ENCODE assay signal across 8 mouse cellular contexts in genomic region chr7:25705801-25706251, GRCm38 (mm10). TPM values are rescaled to one million over a fixed set of nuclear protein-coding genes. Genes with fewer than 3 reads are reported as not detected.
A peak's percentile ranks its signal among the peaks of the same experiment; 100 is the strongest.
DNase-seq lines count a peak whose midpoint lies in the region; ATAC-seq lines count a peak whose summit lies in the region.

No protein-coding gene starts in this region.

- peak overlapping the region; percentile 65 for H3K27ac ChIP-seq in liver, embryonic 12.5 days
- no peak overlapping the region for H3K27ac ChIP-seq in midbrain, embryonic 16.5 days (ENCODE audit: low read length)
- H3K27ac ChIP-seq in midbrain, embryonic 13.5 days: no peak overlapping the region
- H3K27ac ChIP-seq in hindbrain, embryonic 11.5 days (ENCODE audit: low read depth, low read length): no peak overlapping the region

- no peaks in the 10 kb centered on the region for H3K27me3 ChIP-seq in liver, embryonic 12.5 days (replicated peaks)
- no peaks in the 10 kb centered on the region for H3K27me3 ChIP-seq in midbrain, embryonic 16.5 days (ENCODE audit: control insufficient read depth, insufficient read depth, low read depth, low read length)
- peaks cover 15% of the 10 kb centered on the region for H3K27me3 ChIP-seq in midbrain, embryonic 13.5 days
- no peaks in the 10 kb centered on the region for H3K27me3 ChIP-seq in hindbrain, embryonic 11.5 days (ENCODE audit: control insufficient read depth, insufficient read depth, low read length)

- ATAC-seq in liver, embryonic 12.5 days: no peak
- ATAC-seq in midbrain, embryonic 16.5 days: no peak
- no peak for ATAC-seq in midbrain, embryonic 13.5 days
- no peak for ATAC-seq in hindbrain, embryonic 11.5 days (ENCODE audit: low FRiP score)

- DNase-seq in cerebellum, postnatal 10 days: peak; percentile 81 to 85
- DNase-seq in cerebellum, adult 11 months: no peak
- peak; percentile 42 to 50 for DNase-seq in urinary bladder, postnatal 36 days (ENCODE audit: low spot score in 2 of 2)
- DNase-seq in urinary bladder, postnatal 4 days (ENCODE audit: low spot score in 2 of 2): no peak
- no peak for DNase-seq in hindbrain, embryonic 11.5 days (ENCODE audit: low spot score)

- H3K9ac ChIP-seq in liver, embryonic 12.5 days: no peak overlapping the region
- no peak overlapping the region for H3K9ac ChIP-seq in midbrain, embryonic 16.5 days (ENCODE audit: low read depth, low read length)
- H3K9ac ChIP-seq in midbrain, embryonic 13.5 days (replicated peaks): no peak overlapping the region
- H3K9ac ChIP-seq in hindbrain, embryonic 11.5 days (ENCODE audit: low read depth, low read length): no peak overlapping the region

- WGBS in liver, embryonic 12.5 days (ENCODE audit: insufficient replicate concordance): 58% methylated on average over 6 of the region's 6 CpGs
- WGBS in midbrain, embryonic 16.5 days: 64% methylated on average over 6 of the region's 6 CpGs
- WGBS in midbrain, embryonic 13.5 days: 72% methylated on average over 6 of the region's 6 CpGs
- WGBS in hindbrain, embryonic 11.5 days: 61% methylated on average over 6 of the region's 6 CpGs

- H3K36me3 ChIP-seq in liver, embryonic 12.5 days: peaks cover 76% of the 10 kb centered on the region
- H3K36me3 ChIP-seq in midbrain, embryonic 16.5 days (ENCODE audit: control insufficient read depth, insufficient read depth, low read length): no peaks in the 10 kb centered on the region
- no peaks in the 10 kb centered on the region for H3K36me3 ChIP-seq in midbrain, embryonic 13.5 days
- H3K36me3 ChIP-seq in hindbrain, embryonic 11.5 days (ENCODE audit: control insufficient read depth, insufficient read depth, low read length): no peaks in the 10 kb centered on the region

- H3K4me2 ChIP-seq in liver, embryonic 12.5 days: no peak overlapping the region
- H3K4me2 ChIP-seq in midbrain, embryonic 16.5 days (ENCODE audit: low read length): no peak overlapping the region
- H3K4me2 ChIP-seq in midbrain, embryonic 13.5 days (replicated peaks): no peak overlapping the region
- H3K4me2 ChIP-seq in hindbrain, embryonic 11.5 days (replicated peaks; ENCODE audit: low read depth, low read length): no peak overlapping the region

- H3K4me3 ChIP-seq in liver, embryonic 12.5 days: no peak overlapping the region
- H3K4me3 ChIP-seq in midbrain, embryonic 16.5 days (ENCODE audit: low read depth, low read length): no peak overlapping the region
- H3K4me3 ChIP-seq in midbrain, embryonic 13.5 days (replicated peaks): no peak overlapping the region
- H3K4me3 ChIP-seq in hindbrain, embryonic 11.5 days (ENCODE audit: low read depth, low read length): no peak overlapping the region

- peaks cover 68% of the 10 kb centered on the region for H3K4me1 ChIP-seq in liver, embryonic 12.5 days
- peaks cover 14% of the 10 kb centered on the region for H3K4me1 ChIP-seq in midbrain, embryonic 16.5 days (ENCODE audit: control insufficient read depth, insufficient read depth, low read length)
- H3K4me1 ChIP-seq in midbrain, embryonic 13.5 days (replicated peaks): peaks cover 28% of the 10 kb centered on the region
- H3K4me1 ChIP-seq in hindbrain, embryonic 11.5 days (replicated peaks; ENCODE audit: control insufficient read depth, insufficient read depth, low read length): 0 out of 2 replicates have a peak, but pooled peaks cover 2% of the 10 kb centered on the region

- peaks cover 17% of the 10 kb centered on the region for H3K9me3 ChIP-seq in liver, embryonic 12.5 days (replicated peaks)
- H3K9me3 ChIP-seq in midbrain, embryonic 16.5 days (replicated peaks; ENCODE audit: control insufficient read depth, low read length, poor library complexity, severe bottlenecking): no peaks in the 10 kb centered on the region
- H3K9me3 ChIP-seq in midbrain, embryonic 13.5 days: no peaks in the 10 kb centered on the region
- no peaks in the 10 kb centered on the region for H3K9me3 ChIP-seq in hindbrain, embryonic 11.5 days (ENCODE audit: control insufficient read depth, low read length)

RNA-seq across cellular contexts. Expression of gene Ccdc97, which starts 13.1 kb away (rescaled TPM):
- polyA plus RNA-seq in liver, embryonic 12.5 days (2016; fragmentation: Nextera tagmentation; extraction: Ambion mirVana): 14.7 and 15.2 TPM in 2 replicates
- polyA plus RNA-seq in midbrain, embryonic 16.5 days (2015; fragmentation: Nextera tagmentation; extraction: Ambion mirVana): 32.1 and 36.8 TPM in 2 replicates
- polyA plus RNA-seq in midbrain, embryonic 13.5 days (2015; fragmentation: Nextera tagmentation; extraction: Ambion mirVana): 29.9 and 35.9 TPM in 2 replicates
- polyA plus RNA-seq in hindbrain, embryonic 11.5 days (2014; fragmentation: Nextera tagmentation; extraction: Ambion mirVana): 30.5 and 33.7 TPM in 2 replicates

RNA-seq across cellular contexts. Expression of gene Tgfb1, which starts 19.0 kb away (rescaled TPM):
- 13.6 and 14.2 TPM in 2 replicates for polyA plus RNA-seq in liver, embryonic 12.5 days (2016; fragmentation: Nextera tagmentation; extraction: Ambion mirVana)
- polyA plus RNA-seq in midbrain, embryonic 16.5 days (2015; fragmentation: Nextera tagmentation; extraction: Ambion mirVana): 0.21 and 0.78 TPM in 2 replicates
- 0.59 and 1.2 TPM in 2 replicates for polyA plus RNA-seq in midbrain, embryonic 13.5 days (2015; fragmentation: Nextera tagmentation; extraction: Ambion mirVana)
- polyA plus RNA-seq in hindbrain, embryonic 11.5 days (2014; fragmentation: Nextera tagmentation; extraction: Ambion mirVana): 1.0 and 1.1 TPM in 2 replicates

RNA-seq across cellular contexts. Expression of gene B9d2, which starts 25.2 kb away (rescaled TPM):
- 24.9 and 29.5 TPM in 2 replicates for polyA plus RNA-seq in liver, embryonic 12.5 days (2016; fragmentation: Nextera tagmentation; extraction: Ambion mirVana)
- polyA plus RNA-seq in midbrain, embryonic 16.5 days (2015; fragmentation: Nextera tagmentation; extraction: Ambion mirVana): 40.0 and 49.8 TPM in 2 replicates
- polyA plus RNA-seq in midbrain, embryonic 13.5 days (2015; fragmentation: Nextera tagmentation; extraction: Ambion mirVana): 40.3 and 41.4 TPM in 2 replicates
- polyA plus RNA-seq in hindbrain, embryonic 11.5 days (2014; fragmentation: Nextera tagmentation; extraction: Ambion mirVana): 33.1 and 34.8 TPM in 2 replicates

RNA-seq across cellular contexts. Expression of gene Tmem91, which starts 30.9 kb away (rescaled TPM):
- 2.0 and 3.2 TPM in 2 replicates for polyA plus RNA-seq in liver, embryonic 12.5 days (2016; fragmentation: Nextera tagmentation; extraction: Ambion mirVana)
- 61.6 and 90.5 TPM in 2 replicates for polyA plus RNA-seq in midbrain, embryonic 16.5 days (2015; fragmentation: Nextera tagmentation; extraction: Ambion mirVana)
- polyA plus RNA-seq in midbrain, embryonic 13.5 days (2015; fragmentation: Nextera tagmentation; extraction: Ambion mirVana): 8.8 and 9.7 TPM in 2 replicates
- 1.6 and 2.2 TPM in 2 replicates for polyA plus RNA-seq in hindbrain, embryonic 11.5 days (2014; fragmentation: Nextera tagmentation; extraction: Ambion mirVana)

RNA-seq across cellular contexts. Expression of gene Exosc5, which starts 46.9 kb away (rescaled TPM):
- polyA plus RNA-seq in liver, embryonic 12.5 days (2016; fragmentation: Nextera tagmentation; extraction: Ambion mirVana): 80.4 and 82.2 TPM in 2 replicates
- 35.2 and 35.4 TPM in 2 replicates for polyA plus RNA-seq in midbrain, embryonic 16.5 days (2015; fragmentation: Nextera tagmentation; extraction: Ambion mirVana)
- 44.2 and 44.8 TPM in 2 replicates for polyA plus RNA-seq in midbrain, embryonic 13.5 days (2015; fragmentation: Nextera tagmentation; extraction: Ambion mirVana)
- 48.1 and 49.9 TPM in 2 replicates for polyA plus RNA-seq in hindbrain, embryonic 11.5 days (2014; fragmentation: Nextera tagmentation; extraction: Ambion mirVana)

Comparison
In these comparisons a context has a peak if more than half of its experiments do, and no peak if none do; other contexts are left out.
1. DNase-seq: peak in cerebellum, postnatal 10 days (2 of 2) and urinary bladder, postnatal 36 days (2 of 2); none in cerebellum, adult 11 months (single experiment), urinary bladder, postnatal 4 days (0 of 2) and hindbrain, embryonic 11.5 days (single experiment).